Mouse (Mus musculus): ENCODE results near the gene Dpep1.
"Not testable (repeated sequence)": the region's sequence is repeated elsewhere in the genome, so short reads cannot be mapped to it uniquely, and the experiment has no call there.

Dpep1 gene

DNA sequence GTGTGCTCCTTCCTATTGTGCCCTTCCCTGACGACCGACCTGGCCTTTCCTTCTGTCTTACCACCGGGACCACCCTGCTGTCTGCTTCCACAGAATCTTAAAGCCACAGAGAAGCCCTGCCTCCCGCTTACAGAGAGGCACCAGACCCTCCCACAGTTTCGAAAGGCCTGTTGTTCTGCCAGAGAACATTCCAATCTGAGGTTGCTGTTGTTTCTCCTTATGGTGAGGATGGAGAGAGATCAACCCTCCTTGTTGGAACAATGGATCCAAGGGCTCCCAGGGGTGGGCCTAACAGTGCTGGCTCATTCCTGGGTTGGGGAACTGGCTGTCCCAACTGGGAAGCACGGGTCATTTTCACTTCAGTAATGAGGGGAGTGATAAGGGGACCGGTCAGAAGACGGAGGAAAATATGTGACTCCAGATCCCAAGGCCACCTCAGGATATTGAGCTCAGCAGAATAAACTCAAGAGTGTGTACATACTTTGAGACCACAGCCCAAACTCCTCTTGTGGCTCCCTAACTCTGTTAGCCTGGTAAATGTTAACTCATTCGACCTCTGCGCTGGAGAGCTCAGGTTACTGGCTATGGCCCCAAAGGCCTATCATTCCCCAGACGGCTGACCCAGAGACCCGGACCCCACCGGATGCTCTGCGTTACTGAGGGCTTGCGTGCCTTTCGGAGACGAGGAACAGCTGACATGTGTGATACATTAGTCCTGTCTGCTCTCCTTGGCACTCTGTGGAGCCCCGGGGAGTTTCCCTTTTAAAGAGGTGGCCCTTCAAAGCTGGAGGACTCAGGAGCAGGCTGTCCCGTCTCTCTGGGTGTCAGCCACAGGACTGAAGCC, at the start of gene Dpep1:
TSS of gene Dpep1 (plus strand) at position 677 of the 844 bp plus-strand sequence.
- DNase-seq (ENCODE audit: low read depth, low spot score), result peak; percentile 68

DNA sequence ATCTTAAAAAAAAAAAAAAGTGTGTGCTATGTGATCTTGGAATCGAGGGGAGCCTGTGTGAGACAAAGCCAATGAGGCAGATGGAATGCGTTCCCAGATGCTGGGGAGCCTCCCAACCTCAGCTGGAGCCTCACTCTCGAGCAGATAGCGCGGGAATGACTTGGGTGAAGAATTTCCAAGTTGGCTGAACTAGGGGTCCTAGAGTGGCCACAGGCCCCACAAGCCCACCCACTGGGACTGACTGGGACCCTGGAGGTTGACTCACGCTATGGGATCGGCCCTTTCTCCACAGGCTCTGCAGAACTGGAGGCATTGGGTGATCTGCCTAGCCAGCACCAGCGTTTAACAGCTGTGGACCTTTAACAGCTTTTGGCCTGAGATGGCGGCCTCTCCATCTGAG, 49.8 kb upstream of the Dpep1 start:
- no peak for DNase-seq (ENCODE audit: low read depth, low spot score)

DNA sequence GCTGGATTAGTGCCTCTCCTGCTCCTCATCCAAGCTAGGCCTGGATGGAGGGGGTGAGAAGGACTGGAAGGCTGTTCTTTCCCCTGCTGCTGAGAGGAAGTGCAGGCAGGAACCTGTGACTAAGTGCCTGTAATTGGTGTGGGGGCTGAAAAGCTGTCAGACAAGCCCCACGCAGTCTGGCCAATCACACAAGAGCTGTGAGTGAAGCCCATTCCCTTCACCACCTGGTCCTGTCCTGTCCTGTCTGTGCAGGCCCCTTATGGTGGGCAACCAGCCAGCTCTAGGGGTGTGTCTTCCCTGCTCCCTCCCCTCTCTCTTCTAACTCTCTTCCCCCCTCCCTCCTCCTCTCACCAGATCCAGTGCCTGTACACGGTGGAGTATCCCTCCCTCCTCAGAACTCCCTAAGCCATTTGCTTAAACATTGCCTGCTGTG, 48.4 kb upstream of the Dpep1 start:
- DNase-seq (ENCODE audit: low read depth, low spot score), result peak; percentile 73

DNA sequence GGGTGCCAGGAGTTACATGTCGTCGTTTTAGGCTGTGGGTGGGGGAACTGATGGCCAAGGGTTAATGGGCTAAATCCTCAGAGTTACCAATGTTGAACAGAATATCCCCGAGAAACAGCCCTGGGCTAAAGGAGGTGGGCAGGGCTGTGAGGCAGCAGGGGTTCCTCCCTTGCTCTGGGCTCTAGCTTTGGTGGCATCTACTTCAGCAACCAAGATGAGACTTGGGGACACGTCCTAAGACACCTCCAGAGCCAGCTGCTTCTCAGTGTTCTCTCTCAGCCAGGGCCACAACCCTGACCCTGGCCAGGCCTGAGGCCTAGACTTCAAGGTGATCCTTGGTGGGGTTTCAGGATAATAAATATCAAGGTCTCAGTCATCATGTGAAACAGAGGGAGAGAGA, 47.3 kb upstream of the Dpep1 start:
- DNase-seq (ENCODE audit: low read depth, low spot score), result no peak

DNA sequence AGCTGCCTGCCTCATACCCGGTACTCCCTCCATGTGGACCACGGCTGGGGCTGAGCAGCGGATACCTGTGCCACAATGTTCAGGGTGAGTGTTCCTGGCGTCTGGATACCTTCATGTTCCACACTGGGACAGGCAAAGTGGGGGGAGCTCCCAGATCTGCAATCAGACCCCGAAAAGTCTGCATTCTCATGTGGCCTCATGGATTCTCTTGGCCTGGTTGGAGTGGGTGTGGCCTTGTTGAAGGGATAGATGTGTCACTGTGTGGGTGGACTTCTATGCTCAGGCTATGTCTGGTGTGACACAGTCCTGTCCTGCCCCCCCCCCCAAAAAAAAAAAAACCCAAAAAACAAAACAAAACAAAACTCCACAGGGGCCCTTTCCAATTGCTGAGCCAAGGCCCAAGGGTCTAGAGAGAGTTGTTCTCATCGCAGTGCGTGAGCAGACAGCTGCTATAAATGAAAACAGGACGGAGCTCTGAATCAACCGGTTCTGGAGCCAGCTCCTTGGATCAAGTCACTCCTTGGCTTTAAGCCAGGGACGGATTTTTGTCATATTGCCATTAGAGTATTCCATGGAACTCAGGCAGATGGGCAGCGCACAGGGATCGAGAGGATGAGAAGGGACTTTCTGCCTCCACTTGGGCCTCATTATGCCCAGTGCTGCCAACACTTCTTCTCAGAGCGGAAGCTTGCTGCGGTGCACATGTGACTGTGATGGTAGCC, 44.1 kb upstream of the Dpep1 start:
- no peak for DNase-seq (ENCODE audit: low read depth, low spot score)

DNA sequence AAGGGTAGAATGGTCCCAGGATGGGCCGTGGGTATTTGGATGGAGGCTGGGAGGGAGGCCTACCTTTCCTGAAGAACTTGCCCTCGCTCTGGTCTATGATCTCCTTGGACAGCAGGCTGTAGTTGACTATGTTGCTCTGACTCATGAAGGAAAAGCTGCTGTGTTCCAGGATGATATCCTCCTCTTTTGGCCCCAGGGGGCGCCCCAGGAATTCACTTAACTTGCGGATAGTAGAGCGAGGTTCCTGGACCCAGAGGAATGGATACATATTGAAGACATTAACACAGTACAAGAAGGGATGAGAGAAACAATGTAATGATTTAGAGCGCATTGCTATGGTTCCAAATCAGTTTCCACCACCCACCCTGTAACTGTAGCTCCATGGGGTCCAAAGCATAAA, 40.8 kb upstream of the Dpep1 start:
- DNase-seq (ENCODE audit: low read depth, low spot score), result no peak

DNA sequence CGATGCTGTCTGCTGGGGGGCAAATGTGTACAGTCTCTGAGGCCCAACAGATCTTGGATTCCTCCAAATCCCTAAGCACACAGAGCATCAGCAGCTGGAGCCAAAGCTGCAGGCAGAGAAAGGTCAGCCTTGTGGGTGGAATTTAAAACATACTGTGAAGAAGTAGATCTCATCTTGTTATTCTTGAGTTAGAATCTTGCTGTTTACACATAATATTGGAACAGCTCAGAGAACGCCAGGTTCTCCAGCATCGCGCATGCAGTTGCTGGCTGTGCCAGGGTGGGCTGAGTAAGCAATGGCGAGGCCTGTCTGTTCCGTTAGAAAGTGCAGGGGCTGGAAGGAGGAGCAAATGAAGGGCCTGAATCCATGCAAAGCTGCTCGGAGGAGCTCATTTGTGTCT, 39.7 kb upstream of the Dpep1 start:
- DNase-seq (ENCODE audit: low read depth, low spot score), result no peak

DNA sequence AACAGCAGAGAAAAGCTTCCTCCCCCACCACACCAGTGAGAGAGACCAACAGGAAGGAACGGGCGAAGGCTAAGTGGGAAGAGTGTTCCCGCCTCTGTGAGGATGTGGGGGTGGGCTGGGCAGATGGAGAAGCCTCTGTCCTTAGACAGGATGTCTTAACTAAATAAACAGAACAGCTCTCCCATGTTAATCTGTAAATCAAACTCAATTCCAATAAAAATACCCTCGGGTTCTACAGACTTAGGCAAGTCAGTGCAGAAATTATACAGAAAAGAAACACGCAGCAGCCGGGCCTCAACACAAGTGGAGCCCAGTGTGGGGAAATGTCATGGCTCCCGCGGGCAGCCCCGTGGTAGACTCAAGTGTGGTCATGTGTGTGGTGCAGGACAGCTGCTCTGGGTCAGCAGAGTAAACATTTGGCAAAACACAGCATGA, 35.3 kb upstream of the Dpep1 start:
- DNase-seq (ENCODE audit: low read depth, low spot score), result no peak

DNA sequence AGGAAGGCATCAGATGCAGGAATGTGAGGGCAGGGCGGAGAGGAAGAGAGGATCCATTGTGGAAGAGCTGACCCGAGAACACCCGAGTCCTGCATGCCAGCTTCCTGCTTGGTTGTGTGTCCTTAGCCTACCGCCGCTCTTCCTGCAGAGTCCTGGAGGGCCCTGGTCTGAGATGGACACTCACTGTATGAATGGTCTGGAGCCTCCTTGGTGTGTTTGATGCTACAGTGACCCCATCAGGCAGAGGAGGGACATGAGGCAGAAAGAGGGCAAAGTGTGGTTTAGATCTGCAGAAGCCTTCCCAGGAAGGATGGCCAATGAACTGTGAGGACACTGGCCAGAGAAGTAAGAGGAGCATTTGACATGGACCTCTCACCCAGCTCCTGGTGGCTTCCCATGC, 30.9 kb upstream of the Dpep1 start:
- DNase-seq (ENCODE audit: low read depth, low spot score), result no peak

DNA sequence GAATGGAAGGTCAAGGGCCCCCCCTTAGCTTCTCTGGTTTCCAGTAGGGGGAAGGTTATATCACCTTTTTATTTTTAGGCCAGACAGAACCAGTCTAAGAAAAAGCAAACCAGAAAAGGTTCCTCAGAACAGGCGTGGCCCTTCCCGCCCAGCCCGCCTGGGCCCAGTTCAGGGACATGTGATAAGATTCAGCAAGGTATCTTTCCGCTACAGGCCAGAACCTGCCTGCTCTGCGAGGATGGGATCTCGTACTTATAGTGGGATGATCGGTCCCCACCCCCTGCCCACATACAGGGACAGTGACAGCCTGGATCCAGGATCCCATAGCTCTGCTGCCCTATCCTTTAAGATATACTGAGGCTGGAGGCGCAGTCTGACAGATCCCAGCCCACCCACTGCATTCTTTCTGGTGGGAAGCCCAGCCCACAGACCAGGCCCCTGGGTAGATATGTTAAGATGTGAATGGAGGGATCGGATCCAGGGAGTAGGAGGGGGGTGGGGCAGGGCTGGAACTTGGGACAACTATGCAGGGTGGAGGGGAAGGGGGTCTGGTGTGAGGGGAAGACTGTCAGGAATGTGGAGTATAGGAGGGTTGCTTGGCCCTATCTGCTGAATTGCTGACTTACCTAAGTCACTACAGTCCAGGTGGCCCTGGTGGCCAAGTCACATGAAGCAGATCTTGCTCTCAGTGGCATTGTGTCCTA, 29.8 kb upstream of the Dpep1 start:
- DNase-seq (ENCODE audit: low read depth, low spot score), result no peak

DNA sequence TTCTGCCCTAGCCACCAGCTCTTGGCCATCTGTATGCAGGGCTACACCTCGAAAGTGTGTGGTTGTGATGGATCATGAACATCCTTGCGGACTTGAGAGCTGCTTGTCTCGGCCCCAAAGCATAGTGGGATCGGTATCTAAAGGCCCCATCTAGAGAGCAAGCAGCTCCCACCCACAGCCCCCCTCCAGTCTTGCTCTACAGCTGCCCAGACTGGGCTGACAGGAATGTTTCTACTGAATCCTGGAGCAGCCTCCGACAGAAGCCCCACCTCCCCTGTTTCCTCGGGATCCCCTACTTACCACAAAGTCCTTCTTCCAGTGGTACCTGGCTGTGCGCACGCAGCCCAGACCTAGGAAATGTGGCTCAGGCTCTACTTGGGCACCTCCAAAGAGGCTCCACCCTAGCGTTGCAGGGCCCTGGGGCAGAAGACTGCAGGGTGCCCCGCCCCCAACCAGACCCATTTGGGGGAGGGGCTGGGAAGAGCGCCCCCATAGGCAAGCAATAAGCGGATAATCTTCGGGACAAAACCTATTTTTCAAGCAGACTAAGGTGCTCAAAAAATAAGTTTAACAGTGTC, 28.1 kb upstream of the Dpep1 start, which contains the start of gene Sult5a1:
TSS of gene Sult5a1 (minus strand) at position 428 of the 578 bp plus-strand sequence.
- DNase-seq (ENCODE audit: low read depth, low spot score), result no peak

DNA sequence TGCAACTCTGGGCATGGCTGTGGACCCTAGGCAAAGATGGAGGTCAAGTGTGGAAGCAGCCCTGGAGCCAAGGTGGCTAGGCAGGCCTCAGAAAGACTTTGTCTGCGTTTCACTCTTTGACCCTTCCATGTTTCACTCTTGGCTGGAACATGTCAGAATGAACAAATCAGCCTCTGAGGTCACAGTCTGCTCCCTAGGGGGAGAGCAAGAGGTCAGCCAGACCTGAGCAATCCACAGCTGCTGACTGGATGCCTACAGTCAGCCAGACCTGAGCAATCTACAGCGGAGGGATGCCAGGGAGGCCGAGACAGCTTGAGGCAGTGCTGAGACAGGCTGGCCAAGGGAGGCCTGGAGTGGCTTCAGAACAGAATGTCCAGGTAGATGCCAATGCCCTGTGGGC, 4.7 kb upstream of the Dpep1 start:
- DNase-seq (ENCODE audit: low read depth, low spot score), result no peak

DNA sequence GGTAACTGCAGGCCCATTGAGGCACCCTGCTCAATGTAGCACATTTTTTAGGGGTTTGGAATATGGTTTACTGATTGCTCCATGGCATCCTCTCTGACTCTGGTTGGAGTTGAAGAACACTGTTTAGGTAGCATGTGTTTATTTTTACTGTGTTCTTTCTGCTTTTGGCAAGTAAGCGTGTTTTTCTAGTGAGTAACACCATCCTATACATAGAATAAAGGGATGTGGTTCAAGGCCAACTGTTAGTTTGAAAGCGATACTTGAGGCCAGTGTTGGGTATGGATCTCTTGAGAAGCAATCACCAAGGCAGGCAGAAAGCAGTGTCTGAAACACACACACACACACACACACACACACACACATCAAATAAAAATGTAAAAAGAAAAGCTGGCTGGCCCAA, 2.0 kb downstream of the Dpep1 start:
- DNase-seq (ENCODE audit: low read depth, low spot score), result no peak

DNA sequence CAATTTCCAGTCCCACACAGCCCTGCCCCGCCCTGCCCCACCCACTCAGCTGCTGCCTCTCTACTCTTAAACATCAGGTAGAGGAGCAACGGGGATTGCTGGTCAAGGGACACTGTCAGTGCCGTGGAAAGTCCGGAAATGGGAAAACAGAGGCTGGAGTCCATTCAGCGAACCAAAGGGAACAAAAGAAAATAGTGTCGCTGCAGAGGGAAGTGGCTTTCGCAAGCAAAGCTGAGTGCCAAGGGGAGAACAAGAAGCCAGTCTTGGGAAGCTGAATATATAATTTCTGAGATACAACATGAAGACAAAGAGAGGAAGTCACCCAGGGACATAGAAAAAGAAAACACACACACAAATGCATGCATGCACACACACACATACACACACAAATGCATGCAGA, 2.8 kb downstream of the Dpep1 start:
- no peak for DNase-seq (ENCODE audit: low read depth, low spot score)

DNA sequence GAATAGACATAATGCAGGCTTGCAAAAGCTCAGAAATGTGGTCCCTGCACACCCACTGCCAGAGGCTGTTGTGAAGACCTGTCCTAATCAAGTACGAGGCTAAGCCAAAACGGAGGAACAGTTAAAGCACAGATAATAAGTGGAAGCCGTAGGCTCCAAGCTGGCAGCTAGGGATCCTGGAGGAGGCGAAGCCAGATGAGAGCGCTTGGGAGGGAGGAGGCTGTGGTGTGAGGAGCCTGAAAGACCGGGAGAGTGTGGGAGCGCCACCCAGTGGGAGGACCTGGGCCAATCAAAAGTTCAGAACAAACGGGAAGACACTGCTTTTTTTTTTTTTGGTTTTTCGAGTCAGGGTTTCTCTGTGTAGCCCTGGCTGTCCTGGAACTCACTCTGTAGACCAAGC, 4.6 kb downstream of the Dpep1 start:
- DNase-seq (ENCODE audit: low read depth, low spot score), result peak; percentile 75

DNA sequence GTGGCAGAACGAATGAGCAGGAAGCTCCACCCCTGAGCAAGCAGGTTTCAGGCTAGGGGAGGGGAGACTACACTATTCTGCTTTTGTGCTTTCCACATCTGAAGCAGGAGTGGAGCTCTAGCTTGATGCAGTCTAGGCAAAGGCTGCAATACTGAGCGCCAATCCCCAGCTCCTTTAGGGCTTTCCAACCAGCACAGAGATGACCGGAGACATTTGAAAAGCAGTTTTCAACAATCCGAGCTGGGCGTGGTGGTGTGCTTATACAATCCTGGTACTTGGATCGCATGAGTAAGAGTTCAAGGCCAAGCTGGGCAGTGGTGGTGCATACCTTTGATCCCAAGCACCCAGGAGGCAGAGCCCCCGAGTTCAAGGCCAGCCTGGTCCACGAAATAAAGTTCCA, 5.9 kb downstream of the Dpep1 start:
- no peak for DNase-seq (ENCODE audit: low read depth, low spot score)

DNA sequence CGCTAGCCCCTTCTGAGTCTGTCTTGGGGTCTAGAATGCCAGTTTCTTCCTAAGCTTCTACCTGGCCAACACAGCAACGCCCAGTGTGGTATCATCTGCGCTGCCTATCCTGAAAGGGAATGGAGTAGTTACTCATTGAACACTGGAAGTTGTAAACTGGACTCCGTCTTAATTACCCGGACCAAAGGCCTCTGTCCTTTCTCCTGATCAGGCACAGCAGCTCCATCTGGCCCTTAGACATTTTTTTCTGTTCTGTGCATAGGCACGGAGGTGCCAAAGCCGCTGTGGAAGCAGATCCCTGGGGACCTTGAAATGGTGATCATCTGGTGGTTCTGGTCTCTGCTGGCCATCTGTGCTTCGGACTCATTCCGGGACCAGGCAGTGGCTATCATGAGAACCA, 7.7 kb downstream of the Dpep1 start:
- DNase-seq (ENCODE audit: low read depth, low spot score), result no peak

DNA sequence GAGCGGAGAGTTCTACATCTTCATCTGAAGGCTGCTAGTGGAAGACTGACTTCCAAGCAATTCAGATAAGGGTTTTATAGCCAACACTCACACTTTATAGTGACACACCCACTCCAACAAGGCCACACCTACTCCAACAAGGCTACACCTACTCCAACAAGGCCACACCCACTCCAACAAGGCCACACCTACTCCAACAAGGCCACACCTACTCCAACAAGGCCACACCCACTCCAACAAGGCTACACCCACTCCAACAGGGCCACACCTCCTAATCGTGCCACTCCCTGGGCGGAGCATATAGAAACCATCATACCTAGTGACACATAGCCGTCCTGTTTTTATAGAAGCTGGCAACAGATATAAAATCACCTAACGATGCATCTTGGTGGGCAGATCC, 11.0 kb downstream of the Dpep1 start:
- DNase-seq (ENCODE audit: low read depth, low spot score), result not testable (repeated sequence)

DNA sequence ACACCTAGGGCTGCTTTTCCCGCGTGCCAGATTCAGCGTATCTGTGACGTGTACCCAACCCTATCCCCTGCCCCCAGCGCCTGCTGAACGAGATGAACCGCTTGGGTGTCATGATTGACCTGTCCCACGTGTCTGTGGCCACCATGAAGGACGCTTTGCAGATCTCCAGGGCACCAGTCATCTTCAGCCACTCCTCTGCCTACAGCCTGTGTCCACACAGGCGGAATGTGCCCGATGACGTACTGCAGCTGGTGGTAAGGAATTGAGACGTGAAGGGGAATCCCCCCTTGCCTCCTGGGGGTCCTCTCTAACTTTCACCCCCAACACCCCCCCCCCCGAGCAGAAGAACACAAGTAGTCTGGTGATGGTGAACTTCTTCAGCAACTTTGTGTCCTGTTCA, 13.8 kb downstream of the Dpep1 start:
- no peak for DNase-seq (ENCODE audit: low read depth, low spot score)

DNA sequence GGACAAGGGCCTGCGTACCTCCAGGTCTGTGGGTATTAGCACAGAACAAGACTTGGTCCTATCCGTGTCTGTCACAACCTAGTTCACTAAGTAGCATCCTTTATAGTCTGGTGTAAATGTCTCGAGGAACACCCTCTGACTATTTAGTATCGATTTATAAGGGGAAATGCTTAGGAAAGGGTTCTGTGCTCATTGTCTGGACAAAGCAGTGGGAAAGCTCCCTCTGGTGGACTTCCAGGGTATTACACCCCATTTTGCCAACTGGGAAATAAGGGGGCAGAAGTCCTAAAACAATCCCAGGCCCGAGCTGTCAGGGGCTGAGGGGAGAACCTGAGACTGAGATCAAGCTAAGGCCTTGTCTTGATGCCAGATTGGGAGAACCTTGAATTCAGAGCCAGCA, 16.2 kb downstream of the Dpep1 start:
- DNase-seq (ENCODE audit: low read depth, low spot score), result peak; percentile 92

DNA sequence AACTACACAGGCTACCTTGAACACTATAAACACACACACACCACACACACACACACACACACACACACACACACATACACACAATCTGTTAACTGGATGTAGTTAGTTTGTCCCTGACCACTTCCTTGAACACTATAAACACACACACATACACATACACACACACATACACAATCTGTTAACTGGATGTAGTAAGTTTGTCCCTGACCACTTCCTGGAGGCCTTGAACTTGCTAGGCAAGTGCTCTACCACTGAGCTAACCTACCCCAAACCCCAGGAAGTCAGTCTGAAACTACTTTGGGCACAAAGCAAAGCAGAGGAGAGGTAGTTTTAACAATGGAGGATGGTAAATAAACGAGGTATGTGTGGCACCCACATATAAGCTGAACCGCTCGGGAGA, 17.5 kb downstream of the Dpep1 start:
- DNase-seq (ENCODE audit: low read depth, low spot score), result no peak

DNA sequence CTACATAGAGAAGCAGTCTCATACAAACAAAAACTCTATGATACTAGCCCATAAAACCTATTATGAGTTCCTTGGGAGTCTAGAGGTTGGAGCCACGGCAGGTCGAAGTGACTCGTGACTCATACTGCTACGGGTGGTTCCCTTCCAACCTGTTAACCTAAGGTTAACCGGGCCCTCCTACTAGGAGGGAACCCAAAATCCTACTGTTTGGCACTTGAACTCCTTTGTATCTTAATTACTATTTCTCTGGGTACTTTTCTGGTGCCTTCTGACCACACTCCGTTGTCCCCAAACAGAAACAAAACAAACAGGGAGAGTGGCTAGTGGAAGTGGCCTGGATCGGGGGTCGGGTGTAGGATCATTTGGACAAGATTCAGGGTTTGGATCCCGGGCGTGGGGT, 25.8 kb downstream of the Dpep1 start:
- no peak for DNase-seq (ENCODE audit: low read depth, low spot score)
